Mouse (Mus musculus): Measurements from ENCODE around the gene Kcnk5. TPM values are rescaled to one million over a fixed set of nuclear protein-coding genes. Genes with fewer than 3 reads are reported as not detected.

Gene Kcnk5
- total RNA-seq, 2 experiments from 2014 or later = 2.0 to 4.2 TPM

GRCm38 (mm10) chr14:20127406-20128087 lies 54.1 kb downstream of the Kcnk5 start:
- ATAC-seq (replicated peaks; ENCODE audit: poor library complexity, severe bottlenecking) = no peak

GRCm38 (mm10) chr14:20120868-20121267 lies 60.7 kb downstream of the Kcnk5 start:
- peak; percentile 84 for ATAC-seq (replicated peaks; ENCODE audit: poor library complexity, severe bottlenecking)

GRCm38 (mm10) chr14:20120012-20120411 lies 61.6 kb downstream of the Kcnk5 start:
- ATAC-seq (replicated peaks; ENCODE audit: poor library complexity, severe bottlenecking) = no peak

- no peak for ATAC-seq (replicated peaks; ENCODE audit: poor library complexity, severe bottlenecking)
These were observed 65.4 kb downstream of the Kcnk5 start for GRCm38 (mm10) chr14:20116149-20116605.

GRCm38 (mm10) chr14:20114951-20115350 lies 66.7 kb downstream of the Kcnk5 start:
- no peak for ATAC-seq (replicated peaks; ENCODE audit: poor library complexity, severe bottlenecking)

- ATAC-seq (replicated peaks; ENCODE audit: poor library complexity, severe bottlenecking) = peak; percentile 85
These were observed 67.6 kb downstream of the Kcnk5 start for GRCm38 (mm10) chr14:20113964-20114363.

GRCm38 (mm10) chr14:20113189-20113961 lies 68.2 kb downstream of the Kcnk5 start:
- ATAC-seq (replicated peaks; ENCODE audit: poor library complexity, severe bottlenecking) = no peak

GRCm38 (mm10) chr14:20112218-20112617 lies 69.4 kb downstream of the Kcnk5 start:
- 0 out of 2 replicates have a peak, but pooled peaks have one; percentile 22 for ATAC-seq (replicated peaks; ENCODE audit: poor library complexity, severe bottlenecking)

GRCm38 (mm10) chr14:20110945-20111344 lies 70.7 kb downstream of the Kcnk5 start:
- no peak for ATAC-seq (replicated peaks; ENCODE audit: poor library complexity, severe bottlenecking)

GRCm38 (mm10) chr14:20106271-20106670 lies 75.3 kb downstream of the Kcnk5 start:
- ATAC-seq (replicated peaks; ENCODE audit: poor library complexity, severe bottlenecking) = no peak

GRCm38 (mm10) chr14:20103207-20103606 lies 78.4 kb downstream of the Kcnk5 start:
- no peak for ATAC-seq (replicated peaks; ENCODE audit: poor library complexity, severe bottlenecking)

GRCm38 (mm10) chr14:20098061-20098460 lies 83.5 kb downstream of the Kcnk5 start:
- ATAC-seq (replicated peaks; ENCODE audit: poor library complexity, severe bottlenecking) = no peak

- no peak for ATAC-seq (replicated peaks; ENCODE audit: poor library complexity, severe bottlenecking)
These were observed 86.7 kb downstream of the Kcnk5 start for GRCm38 (mm10) chr14:20094942-20095341.

- peak; percentile 63 for ATAC-seq (replicated peaks; ENCODE audit: poor library complexity, severe bottlenecking)
These were observed 88.1 kb downstream of the Kcnk5 start for GRCm38 (mm10) chr14:20093493-20093892.

Other genes with a start within 250 kb of the Kcnk5 start
- gene Gng2, start 204.2 kb downstream of the Kcnk5 start, total RNA-seq (2014; fragmentation: Nextera tagmentation) = 24.8 and 36.0 TPM in 2 replicates
- 25.9 and 52.6 TPM in 2 replicates for gene Gng2, start 204.2 kb downstream of the Kcnk5 start, total RNA-seq (2017)
- 2.9 and 4.0 TPM in 2 replicates for gene Saysd1, start 43.3 kb downstream of the Kcnk5 start, total RNA-seq (2014; fragmentation: Nextera tagmentation)
- gene Saysd1, start 43.3 kb downstream of the Kcnk5 start, total RNA-seq (2017) = 1.2 and 1.9 TPM in 2 replicates
- not detected in 2 replicates for gene Kcnk16, start 87.4 kb upstream of the Kcnk5 start, total RNA-seq (2014; fragmentation: Nextera tagmentation)
- not detected in 2 replicates for gene Kcnk16, start 87.4 kb upstream of the Kcnk5 start, total RNA-seq (2017)
- gene Nudt13, start 112.9 kb upstream of the Kcnk5 start, total RNA-seq (2014; fragmentation: Nextera tagmentation) = 17.5 and 18.2 TPM in 2 replicates
- 8.0 and 15.7 TPM in 2 replicates for gene Nudt13, start 112.9 kb upstream of the Kcnk5 start, total RNA-seq (2017)
- 52.6 and 57.0 TPM in 2 replicates for gene Ecd, start 166.3 kb upstream of the Kcnk5 start, total RNA-seq (2014; fragmentation: Nextera tagmentation)
- gene Ecd, start 166.3 kb upstream of the Kcnk5 start, total RNA-seq (2017) = 52.2 and 70.0 TPM in 2 replicates
- gene Fam149b, start 166.4 kb upstream of the Kcnk5 start, total RNA-seq (2014; fragmentation: Nextera tagmentation) = 20.6 and 28.2 TPM in 2 replicates
- 27.9 and 28.1 TPM in 2 replicates for gene Fam149b, start 166.4 kb upstream of the Kcnk5 start, total RNA-seq (2017)
- 64.5 and 70.8 TPM in 2 replicates for gene Dnajc9, start 207.1 kb upstream of the Kcnk5 start, total RNA-seq (2014; fragmentation: Nextera tagmentation)
- gene Dnajc9, start 207.1 kb upstream of the Kcnk5 start, total RNA-seq (2017) = 229 and 234 TPM in 2 replicates
- gene Mrps16, start 211.8 kb upstream of the Kcnk5 start, total RNA-seq (2014; fragmentation: Nextera tagmentation) = 81.8 and 96.0 TPM in 2 replicates
- 44.8 and 46.8 TPM in 2 replicates for gene Mrps16, start 211.8 kb upstream of the Kcnk5 start, total RNA-seq (2017)